Mouse (Mus musculus) left cerebral cortex, postnatal 25 days (tissue): ENCODE data around the gene Prr12. TPM values are rescaled to one million over a fixed set of nuclear protein-coding genes. Genes with fewer than 3 reads are reported as not detected.

ENCODE experiments used
- DNase-seq, 2 experiments: peaks; one replicate each; pipeline ENCODE4 v3.0.0; 2022; ENCODE audit warnings: low spot score in 2 of 2, mixed read lengths in 1 of 2
- intact Hi-C: fragments of 180-260 bp; cut with DNase I; formaldehyde crosslinking; loops from one replicate; pipeline ENCODE4 v1.15.1; 2025
- microRNA-seq, 2 experiments: library from miRNA; unstranded; fragments of <30 nt; microRNA quantifications; one replicate each; pipeline ENCODE4 v1.2.0; 2022
- total RNA-seq, 2 experiments: library from RNA; stranded (reverse); gene quantifications; 2 replicates each; pipeline ENCODE4 v1.2.3; 2021

Prr12 gene
- total RNA-seq, 2 experiments from 2014 or later = 59.1 to 65.5 TPM

GRCm38 (mm10) chr7:44981539-44981938 is 71.1 kb downstream of the Prr12 start:
- intact Hi-C loops = no loop called here
- no peak for DNase-seq

DNA sequence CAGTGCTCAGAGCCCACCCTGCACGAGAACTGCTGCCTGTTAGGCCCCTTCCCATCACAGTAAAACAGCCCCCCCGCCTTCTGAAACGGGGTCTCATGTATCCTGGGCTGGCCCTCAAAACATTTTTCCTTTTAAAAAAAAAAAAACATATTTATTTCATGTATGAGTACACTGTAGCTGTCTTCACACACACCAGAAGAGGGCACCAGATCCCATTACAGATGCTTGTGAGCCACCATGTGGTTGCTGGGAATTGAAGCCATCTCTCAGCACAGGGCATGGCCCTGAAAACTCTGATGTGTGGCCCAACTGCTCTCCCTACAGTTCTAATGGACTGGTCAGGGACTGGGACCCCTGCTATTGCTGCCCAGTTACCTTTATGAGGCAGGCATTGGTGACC is 74.4 kb downstream of the Prr12 start:
- intact Hi-C loops = no loop called here
- no peak for DNase-seq

Small RNA genes within 50 kb of the gene (microRNA-seq; reads per million reads assigned to microRNA genes)
- gene Mir7054 = 2.0 to 3.2 reads per million in 2 experiments

Other genes starting within 250 kb of the Prr12 start
- 10 to 100 TPM; 27.3 to 30.4 TPM for gene Nup62, start 236.8 kb downstream of the Prr12 start, total RNA-seq
- 1 to 10 TPM; 1.9 to 2.4 TPM for gene Il4i1, start 236.5 kb downstream of the Prr12 start, total RNA-seq
- 10 to 100 TPM; 23.3 to 25.5 TPM for gene Atf5, start 236.2 kb downstream of the Prr12 start, total RNA-seq
- gene Akt1s1, start 203.9 kb downstream of the Prr12 start, total RNA-seq = 10 to 100 TPM; 78.5 to 79.1 TPM
- 10 to 100 TPM; 61.6 to 72.9 TPM for gene Tbc1d17, start 203.8 kb downstream of the Prr12 start, total RNA-seq
- gene Pnkp, start 195.7 kb downstream of the Prr12 start, total RNA-seq = 10 to 100 TPM; 26.4 to 27.3 TPM
- 100 to 1,000 TPM; 286 to 287 TPM for gene Ptov1, start 183.1 kb downstream of the Prr12 start, total RNA-seq
- gene Med25, start 160.2 kb downstream of the Prr12 start, total RNA-seq = 10 to 100 TPM; 88.8 to 89.5 TPM
- gene Fuz, start 156.8 kb downstream of the Prr12 start, total RNA-seq = 10 to 100 TPM; 20.7 to 25.5 TPM
- gene Ap2a1, start 123.4 kb downstream of the Prr12 start, total RNA-seq = 100 to 1,000 TPM; 325 to 334 TPM
- 1 to 10 TPM; 1.6 to 3.6 TPM for gene Tsks, start 109.7 kb downstream of the Prr12 start, total RNA-seq
- gene Cpt1c, start 78.0 kb downstream of the Prr12 start, total RNA-seq = 10 to 100 TPM; 89.3 to 95.9 TPM
- gene Prmt1, start 66.3 kb downstream of the Prr12 start, total RNA-seq = 100 to 1,000 TPM; 140 to 163 TPM
- gene Irf3, start 55.2 kb downstream of the Prr12 start, total RNA-seq = 10 to 100 TPM; 31.4 to 42.7 TPM
- 1 to 10 TPM; 2.7 TPM for gene Bcl2l12, start 54.2 kb downstream of the Prr12 start, total RNA-seq
- 100 to 1,000 TPM; 161 to 163 TPM for gene Scaf1, start 36.5 kb downstream of the Prr12 start, total RNA-seq
- gene Rras, start 34.9 kb downstream of the Prr12 start, total RNA-seq = 10 to 100 TPM; 12.0 to 13.8 TPM
- gene Nosip, start 9.5 kb upstream of the Prr12 start, total RNA-seq = 10 to 100 TPM; 48.5 to 53.0 TPM
- gene Prrg2, start 9.8 kb upstream of the Prr12 start, total RNA-seq = 1 to 10 TPM; 7.3 to 7.6 TPM
- gene Rcn3, start 39.3 kb upstream of the Prr12 start, total RNA-seq = 1 to 10 TPM; 5.3 to 6.0 TPM
- 10 to 100 TPM; 22.7 to 24.1 TPM for gene Fcgrt, start 51.0 kb upstream of the Prr12 start, total RNA-seq
- 100 to 1,000 TPM; 410 to 413 TPM for gene Rps11, start 71.6 kb upstream of the Prr12 start, total RNA-seq
- 100 to 1,000 TPM; 630 to 639 TPM for gene Rpl13a, start 75.9 kb upstream of the Prr12 start, total RNA-seq
- not detected for gene Gm45713, start 83.3 kb upstream of the Prr12 start, total RNA-seq
- 1 to 10 TPM; 3.3 to 5.4 TPM for gene Flt3l, start 83.6 kb upstream of the Prr12 start, total RNA-seq
- gene Pih1d1, start 101.4 kb upstream of the Prr12 start, total RNA-seq = 10 to 100 TPM; 45.8 to 49.3 TPM
- 10 to 100 TPM; 13.6 to 14.1 TPM for gene Aldh16a1, start 101.7 kb upstream of the Prr12 start, total RNA-seq
- gene Slc17a7, start 111.1 kb upstream of the Prr12 start, total RNA-seq = 1,000 to 10,000 TPM; 1,365 to 1,520 TPM
- gene Gfy, start 126.7 kb upstream of the Prr12 start, total RNA-seq = under 1 TPM in 1 of 2 experiments, not detected in 1; 0.18 TPM
- gene Pth2, start 128.1 kb upstream of the Prr12 start, total RNA-seq = not detected
- 1 to 10 TPM; 5.2 to 5.3 TPM for gene Ccdc155, start 152.0 kb upstream of the Prr12 start, total RNA-seq
- 10 to 100 TPM; 25.1 to 29.2 TPM for gene Dkkl1, start 159.3 kb upstream of the Prr12 start, total RNA-seq
- 1 to 10 TPM; 2.8 to 5.5 TPM for gene Tead2, start 162.9 kb upstream of the Prr12 start, total RNA-seq
- 1 to 10 TPM; 2.5 to 4.4 TPM for gene Cd37, start 186.2 kb upstream of the Prr12 start, total RNA-seq
- 1 to 10 TPM; 1.6 to 1.9 TPM for gene Slc6a16, start 188.2 kb upstream of the Prr12 start, total RNA-seq
- under 1 TPM in 1 of 2 experiments, not detected in 1; 0.23 TPM for gene Slc6a21, start 224.6 kb upstream of the Prr12 start, total RNA-seq